In genomic region chr8:58025558-58025957, GRCm38 (mm10) we compare ENCODE assay signal across 20 mouse cellular contexts.
DNase-seq lines count a peak whose midpoint lies in the region; ATAC-seq lines count a peak whose summit lies in the region.
"Had no signal": no experiment of that assay in that cellular context is flagged by ENCODE, and none has a peak within 500 bp of the region (broad histone marks: within the 10 kb centered on the region; RNA-seq: fewer than 3 reads in every experiment).

No protein-coding gene starts in this region.

- no peaks in the 10 kb centered on the region for H3K9me3 ChIP-seq in hindbrain, embryonic 10.5 days
- H3K9me3 ChIP-seq: embryonic facial prominence, embryonic 12.5 days; limb, embryonic 12.5 days; liver, embryonic 12.5 days; midbrain, embryonic 12.5 days; neural tube, embryonic 15.5 days had no signal

- H3K27ac ChIP-seq in hindbrain, embryonic 10.5 days: no peak overlapping the region
- H3K27ac ChIP-seq: embryonic facial prominence, embryonic 12.5 days; hindbrain, embryonic 14.5 days; kidney, postnatal 0 days; limb, embryonic 12.5 days; liver, embryonic 12.5 days; midbrain, embryonic 12.5 days; neural tube, embryonic 15.5 days had no signal

- no peaks in the 10 kb centered on the region for H3K27me3 ChIP-seq in hindbrain, embryonic 10.5 days (ENCODE audit: insufficient read depth, poor library complexity, severe bottlenecking)
- H3K27me3 ChIP-seq: embryonic facial prominence, embryonic 12.5 days; limb, embryonic 12.5 days; liver, embryonic 12.5 days; midbrain, embryonic 12.5 days; neural tube, embryonic 15.5 days had no signal

- H3K4me1 ChIP-seq in hindbrain, embryonic 10.5 days (replicated peaks): no peaks in the 10 kb centered on the region
- H3K4me1 ChIP-seq: embryonic facial prominence, embryonic 12.5 days; limb, embryonic 12.5 days; liver, embryonic 12.5 days; midbrain, embryonic 12.5 days; neural tube, embryonic 15.5 days had no signal

- WGBS in hindbrain, embryonic 10.5 days: 90% methylated on average over 4 of the region's 4 CpGs

- no peak overlapping the region for H3K4me3 ChIP-seq in hindbrain, embryonic 10.5 days
- H3K4me3 ChIP-seq: embryonic facial prominence, embryonic 12.5 days; limb, embryonic 12.5 days; liver, embryonic 12.5 days; midbrain, embryonic 12.5 days; neural tube, embryonic 15.5 days had no signal

- ATAC-seq in cerebellum, adult (ENCODE audit: insufficient number of reproducible peaks, low FRiP score, low TSS enrichment): peak; percentile 88
- ATAC-seq: inflammation-experienced regulatory T-cells, adult 6 months; liver, embryonic 12.5 days had no signal

- DNase-seq in cerebellum, postnatal 4 days (ENCODE audit: low spot score in 2 of 2): no peak
- DNase-seq in lung, postnatal 10 days: peak; percentile 2
- DNase-seq in lung, postnatal 14 days: no peak
- peak; percentile 20 for DNase-seq in cerebellum, adult 8-10 months
- DNase-seq in cerebellum, postnatal 36 days: peak; percentile 33 to 39
- no peak for DNase-seq in T-cell, adult 2 months (ENCODE audit: low spot score)
- no peak for DNase-seq in hindbrain, embryonic 10.5 days (ENCODE audit: low spot score)
- DNase-seq: kidney, adult 18-20 months; lung, embryonic 14.5 days; right cerebral cortex, postnatal 14 days; thymus, postnatal 14 days had no signal

- H3K36me3 ChIP-seq in hindbrain, embryonic 10.5 days: no peaks in the 10 kb centered on the region
- H3K36me3 ChIP-seq: embryonic facial prominence, embryonic 12.5 days; limb, embryonic 12.5 days; liver, embryonic 12.5 days; midbrain, embryonic 12.5 days; neural tube, embryonic 15.5 days had no signal

Comparison
In these comparisons a context has a peak if more than half of its experiments do, and no peak if none do; other contexts are left out.
1. DNase-seq: peak in lung, postnatal 10 days (single experiment), cerebellum, adult 8-10 months (single experiment) and cerebellum, postnatal 36 days (2 of 2); none in cerebellum, postnatal 4 days (0 of 2), lung, postnatal 14 days (single experiment), T-cell, adult 2 months (single experiment) and hindbrain, embryonic 10.5 days (single experiment).